Mouse (Mus musculus): ENCODE data around the gene Hist1h2bk.

Hist1h2bk gene

DNA sequence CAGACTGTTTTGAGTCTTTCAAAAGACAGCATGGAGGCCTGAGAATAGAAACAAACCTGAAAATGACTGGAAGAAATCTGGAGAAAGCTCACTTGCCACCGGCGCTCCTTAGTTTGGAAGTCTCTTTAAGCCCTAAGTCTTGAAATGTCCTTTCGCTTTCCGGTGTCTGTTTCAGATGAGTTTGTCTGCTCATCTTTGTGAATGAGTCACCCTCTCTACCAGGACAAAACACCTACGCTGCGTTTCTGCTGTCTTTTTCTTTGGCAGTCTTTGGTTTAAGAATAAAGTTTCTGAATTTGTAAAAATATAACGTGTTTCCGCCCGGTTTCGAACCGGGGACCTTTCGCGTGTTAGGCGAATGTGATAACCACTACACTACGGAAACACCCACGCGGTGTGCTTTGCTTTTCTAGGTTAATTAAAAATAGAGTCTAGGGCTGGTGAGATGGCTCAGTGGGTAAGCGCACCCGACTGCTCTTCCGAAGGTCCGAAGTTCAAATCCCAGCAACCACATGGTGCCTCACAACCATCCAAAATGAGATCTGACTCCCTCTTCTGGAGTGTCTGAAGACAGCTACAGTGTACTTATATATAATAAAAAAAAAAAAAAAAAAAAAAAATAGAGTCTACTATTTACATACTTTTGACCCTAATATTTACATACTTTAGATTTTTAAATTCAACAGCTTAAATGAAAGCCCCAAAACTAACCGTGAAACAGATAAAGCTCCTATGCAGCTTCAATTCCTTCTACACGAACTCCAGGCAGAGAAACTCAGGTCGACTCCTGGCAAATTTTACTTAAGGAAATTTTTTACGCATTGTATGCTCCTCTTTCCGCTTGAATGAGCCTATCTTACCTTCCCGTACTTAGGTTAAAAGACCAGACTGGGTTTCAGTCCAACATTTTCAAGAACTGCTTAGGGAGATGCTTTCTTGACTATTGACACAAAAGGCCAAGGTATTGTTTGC, 19.9 kb upstream of the Hist1h2bk start:
- peak; percentile 44 to 62 for DNase-seq

DNA sequence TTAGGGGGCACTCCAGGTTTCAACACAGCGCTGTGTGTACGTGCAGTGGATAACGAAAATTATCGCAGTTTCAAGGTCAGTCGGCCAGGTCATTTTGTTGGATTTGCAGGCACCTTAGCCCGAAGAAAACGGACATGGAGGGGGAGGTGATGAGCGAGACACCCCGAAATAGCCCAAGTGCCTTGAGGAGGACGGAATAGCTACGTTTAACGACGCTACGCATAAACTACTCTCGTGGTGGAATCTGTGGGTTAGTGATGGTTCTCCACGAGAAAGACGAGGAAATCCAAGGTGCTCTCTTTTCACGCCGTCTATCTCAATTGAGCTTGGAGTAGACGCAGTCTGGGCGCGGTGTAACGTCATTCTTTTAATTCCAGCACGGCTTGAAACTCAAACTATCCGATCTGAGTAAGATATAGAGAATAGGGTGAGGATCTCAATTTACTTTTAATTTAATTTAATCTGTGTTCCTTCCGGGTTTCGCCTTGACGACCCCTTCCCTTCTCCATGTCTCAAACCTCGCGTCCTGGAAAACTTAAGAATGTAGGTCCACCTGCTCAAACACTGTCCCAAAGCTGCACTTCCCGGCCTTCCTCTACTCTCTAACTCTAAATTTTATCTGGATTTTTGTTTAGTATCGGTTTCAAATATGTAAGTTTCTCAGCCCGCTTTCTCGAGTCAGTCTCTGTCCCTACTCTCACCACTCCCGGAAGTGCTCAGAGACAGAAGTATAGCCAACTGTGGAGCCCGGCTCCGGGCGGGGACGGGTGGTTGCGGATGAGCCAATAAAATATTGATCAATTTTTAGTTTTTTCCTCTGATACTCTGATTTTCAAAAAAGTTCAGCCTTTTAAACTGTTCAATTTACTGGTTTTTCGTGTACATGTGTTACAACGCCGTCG, 15.5 kb upstream of the Hist1h2bk start:
- DNase-seq = no peak

DNA sequence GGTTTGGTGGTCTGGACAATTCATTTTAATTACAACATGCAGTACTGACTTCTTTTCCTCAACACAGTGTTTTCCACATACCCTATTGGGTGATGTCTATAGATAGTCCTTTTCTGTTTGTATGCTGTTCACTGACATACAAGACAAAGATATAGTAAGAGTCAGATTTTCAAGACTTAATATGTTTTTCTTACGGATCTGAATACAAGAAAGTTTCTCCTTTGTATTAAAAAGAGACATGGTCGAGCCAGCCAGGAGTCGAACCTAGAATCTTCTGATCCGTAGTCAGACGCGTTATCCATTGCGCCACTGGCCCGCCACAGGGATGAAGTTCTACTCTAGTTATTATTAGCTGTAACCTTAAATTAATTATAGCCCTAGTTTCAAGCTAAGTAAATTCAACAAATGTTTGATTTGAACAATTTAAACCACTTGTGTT, 14.8 kb upstream of the Hist1h2bk start:
- DNase-seq = peak; percentile 27 to 60

GRCm38 (mm10) chr13:22021581-22021980, 14.1 kb upstream of the Hist1h2bk start:
- no peak for DNase-seq

DNA sequence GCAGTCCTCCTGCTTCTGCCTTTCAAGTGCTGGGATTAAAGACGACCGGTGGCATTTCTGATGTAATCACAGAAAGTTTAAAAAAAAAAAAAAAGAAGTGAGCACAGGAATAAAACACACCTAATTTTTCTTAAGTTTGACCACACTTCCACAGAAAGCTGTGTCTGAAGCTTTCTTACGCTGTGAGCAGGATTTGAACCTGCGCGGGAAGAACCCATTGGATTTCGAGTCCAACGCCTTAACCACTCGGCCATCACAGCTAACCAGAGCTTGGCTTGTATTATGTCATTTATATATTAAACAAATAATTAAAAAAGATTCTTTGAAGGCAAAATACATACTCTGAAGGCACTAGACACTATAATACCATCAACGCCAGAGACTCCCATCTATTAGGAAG, 13.4 kb upstream of the Hist1h2bk start:
- peak; percentile 69 to 83 for DNase-seq

DNA sequence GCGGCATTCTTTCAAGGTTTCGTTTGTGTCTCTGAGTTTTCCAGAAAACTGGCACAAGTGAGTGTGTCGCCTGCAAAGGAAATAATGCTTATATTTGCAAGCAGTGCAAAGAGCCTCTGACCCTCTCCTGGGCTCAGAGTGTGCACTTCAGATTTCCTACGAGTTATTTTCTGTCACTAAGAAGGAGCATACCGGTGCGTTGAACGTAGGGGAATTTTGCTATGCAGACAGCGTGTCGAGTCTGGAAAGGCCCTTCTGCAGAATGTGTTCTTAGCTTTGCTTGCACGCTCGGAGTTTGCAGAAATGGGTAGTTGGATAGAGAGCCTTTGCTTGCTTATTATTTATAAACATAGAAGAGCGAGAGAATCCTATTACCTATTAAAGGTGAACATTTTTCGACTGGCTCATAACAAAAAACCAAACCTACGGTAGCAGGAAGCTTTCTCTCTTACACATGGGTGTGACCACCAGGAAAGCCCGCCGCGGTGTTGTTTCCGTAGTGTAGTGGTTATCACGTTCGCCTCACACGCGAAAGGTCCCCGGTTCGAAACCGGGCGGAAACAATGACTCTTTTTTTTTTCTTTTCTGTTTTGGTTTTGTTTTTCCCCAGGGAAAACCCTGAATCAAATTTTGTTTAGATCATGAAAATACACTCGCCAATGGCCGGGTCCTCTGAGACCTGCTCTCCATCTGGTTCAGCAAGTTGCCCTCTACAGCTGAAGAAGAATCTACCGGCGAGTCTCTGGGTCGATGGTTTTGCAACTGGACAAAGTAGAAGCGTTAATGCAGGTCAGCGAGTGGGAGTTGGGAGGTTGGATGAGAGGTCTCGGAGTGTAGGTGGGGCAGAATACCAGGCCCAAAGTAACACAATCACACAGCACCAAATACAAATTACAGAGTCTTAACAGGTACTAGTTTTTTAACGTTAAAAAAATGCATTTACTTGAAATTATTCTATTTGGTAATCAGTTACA, 9.3 kb upstream of the Hist1h2bk start:
- DNase-seq = peak; percentile 72 to 84

DNA sequence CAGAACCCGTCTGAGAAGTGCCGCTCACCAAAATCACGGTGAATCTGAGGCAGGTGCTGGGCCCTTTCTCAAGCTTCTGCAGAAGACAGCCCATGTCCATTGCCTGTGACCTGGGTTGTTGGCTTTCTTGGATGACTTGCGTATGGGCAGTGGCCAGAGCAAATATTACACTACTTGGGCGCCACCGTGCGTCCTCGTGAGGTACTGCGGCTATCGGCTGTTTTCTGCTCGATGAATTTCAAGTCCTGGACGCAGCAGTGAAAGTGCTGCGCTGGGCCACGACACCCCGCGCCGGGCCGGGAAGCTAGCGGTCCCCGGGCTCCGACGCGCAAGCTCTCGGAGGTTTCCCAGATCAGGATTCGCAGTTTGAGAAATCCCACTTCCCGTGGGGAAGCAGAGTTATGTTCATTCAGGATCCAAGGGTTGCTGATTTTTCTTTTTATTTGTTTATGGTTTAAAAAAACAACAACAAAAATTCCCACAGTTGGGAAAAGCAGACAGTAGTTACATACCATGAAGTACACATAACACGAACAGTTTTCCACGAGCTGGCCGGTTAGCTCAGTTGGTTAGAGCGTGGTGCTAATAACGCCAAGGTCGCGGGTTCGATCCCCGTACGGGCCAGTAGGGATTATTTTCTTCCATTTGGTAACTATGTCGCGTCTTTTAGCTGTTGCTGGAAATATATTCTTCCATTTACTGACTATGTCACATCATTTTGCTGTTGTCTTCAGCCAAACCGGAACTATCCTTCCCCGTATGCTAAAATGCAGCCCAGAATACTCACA, 6.8 kb upstream of the Hist1h2bk start:
- DNase-seq = peak; percentile 95 to 98

DNA sequence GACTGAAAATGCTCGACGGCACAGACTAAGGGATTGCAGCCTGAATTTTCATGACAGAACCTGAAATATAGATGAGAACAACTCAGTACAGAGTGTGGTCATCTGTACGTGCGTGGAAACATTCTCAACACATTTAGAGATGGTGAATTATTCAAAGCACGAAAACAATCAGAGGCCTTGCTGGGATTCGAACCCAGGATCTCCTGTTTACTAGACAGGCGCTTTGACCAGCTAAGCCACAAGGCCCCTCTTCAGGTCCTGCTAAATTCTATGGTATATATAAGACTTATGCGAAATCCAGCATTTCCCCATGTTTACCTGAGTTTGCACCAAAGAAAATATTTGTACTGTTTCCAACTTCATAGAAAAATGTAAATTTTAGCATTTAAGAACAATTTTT, 5.7 kb upstream of the Hist1h2bk start:
- DNase-seq = peak in 1 of 2 experiments; percentile 19

- DNase-seq = no peak
These were observed 5.2 kb upstream of the Hist1h2bk start for GRCm38 (mm10) chr13:22030493-22030892.

- DNase-seq = no peak
These were observed 1.8 kb upstream of the Hist1h2bk start for GRCm38 (mm10) chr13:22033741-22034442.

- no peak for DNase-seq
These were observed 1.0 kb upstream of the Hist1h2bk start for GRCm38 (mm10) chr13:22034443-22035266.

DNA sequence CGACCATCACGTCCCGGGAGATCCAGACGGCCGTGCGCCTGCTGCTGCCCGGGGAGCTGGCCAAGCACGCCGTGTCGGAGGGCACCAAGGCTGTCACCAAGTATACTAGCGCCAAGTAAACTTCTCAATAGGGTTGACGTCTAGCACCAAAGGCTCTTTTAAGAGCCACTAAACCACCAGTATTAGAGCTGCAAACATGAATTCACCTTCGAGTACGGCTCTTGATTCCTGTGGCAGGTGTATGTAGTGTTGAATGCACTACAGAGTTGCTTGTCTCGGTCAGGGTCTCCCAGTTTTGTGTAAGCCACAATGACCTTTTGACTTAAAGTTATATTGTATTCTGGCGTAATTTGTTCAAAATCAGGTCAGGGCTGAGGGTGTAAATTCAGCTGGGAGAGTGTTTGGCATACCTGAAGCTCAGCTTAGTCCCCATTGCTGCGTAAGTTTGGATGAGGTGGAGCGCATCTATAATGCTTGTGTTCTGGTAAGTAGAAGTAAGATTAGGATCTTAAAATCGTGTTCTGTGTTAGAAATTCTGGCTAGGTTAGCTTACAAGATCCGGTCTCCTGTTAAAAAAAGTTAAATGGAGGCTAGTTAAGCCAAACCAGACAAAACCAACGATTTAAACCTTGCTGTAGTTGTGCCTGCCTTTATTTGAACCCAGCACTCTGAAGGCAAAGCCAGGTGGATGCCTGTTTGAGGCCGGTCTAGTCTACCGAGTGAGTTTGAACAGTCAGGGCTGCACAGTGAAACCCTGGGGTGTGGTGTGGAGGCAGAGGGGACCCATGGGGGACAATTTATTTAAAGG, 683 bp downstream of the Hist1h2bk start:
- no peak for DNase-seq

DNA sequence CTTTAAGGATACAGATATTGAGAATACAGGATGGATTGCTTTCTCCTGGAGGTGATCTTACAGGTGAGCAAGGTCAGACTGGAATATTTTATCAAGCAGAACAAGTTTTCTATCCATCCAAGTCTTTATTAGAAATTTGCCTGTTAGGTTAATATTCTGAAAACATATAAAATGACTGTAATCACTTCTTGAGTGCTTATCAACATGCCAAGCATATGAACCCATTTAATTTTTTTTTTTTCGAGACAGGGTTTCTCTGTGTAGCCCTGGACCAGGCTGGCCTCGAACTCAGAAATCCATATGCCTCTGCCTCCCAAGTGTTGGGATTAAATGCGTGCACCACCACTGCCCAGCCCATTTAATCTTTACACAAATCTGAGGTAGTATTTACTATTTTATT, 1.3 kb downstream of the Hist1h2bk start:
- no peak for DNase-seq

GRCm38 (mm10) chr13:22037415-22037814, 1.7 kb downstream of the Hist1h2bk start:
- no peak for DNase-seq

GRCm38 (mm10) chr13:22039364-22039763, 3.7 kb downstream of the Hist1h2bk start:
- DNase-seq = no peak

- no peak for DNase-seq
These were observed 4.3 kb downstream of the Hist1h2bk start for GRCm38 (mm10) chr13:22039951-22040463.

DNA sequence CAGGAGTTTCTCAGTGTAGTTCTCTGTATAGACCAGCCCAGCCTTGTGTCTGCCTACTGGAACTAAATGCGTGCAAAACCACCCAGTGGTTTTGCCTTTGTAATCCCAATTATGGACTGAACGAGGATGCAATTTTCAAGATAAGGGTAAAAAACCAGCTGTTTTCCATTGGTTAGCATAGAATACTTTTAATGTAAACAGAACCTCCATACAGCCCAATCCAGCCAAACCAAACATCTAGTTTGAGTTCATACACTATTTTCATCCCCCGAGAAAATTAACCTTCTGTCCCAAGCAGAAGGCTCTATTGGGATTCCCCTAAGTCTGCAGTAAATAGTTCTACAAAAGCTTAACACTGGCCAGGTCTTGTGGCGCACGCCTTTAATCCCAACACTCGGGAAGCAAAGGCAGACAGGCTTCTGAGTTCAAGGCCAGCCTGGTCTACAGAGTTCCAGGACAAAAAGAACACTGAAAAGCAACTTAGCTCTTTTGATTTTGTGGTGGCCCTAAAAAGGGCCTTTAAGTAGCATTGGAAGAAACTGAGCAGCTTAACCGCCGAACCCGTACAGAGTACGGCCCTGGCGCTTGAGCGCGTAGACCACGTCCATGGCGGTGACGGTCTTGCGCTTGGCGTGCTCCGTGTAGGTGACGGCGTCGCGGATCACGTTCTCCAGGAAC, 4.9 kb downstream of the Hist1h2bk start:
- peak in 1 of 2 experiments; percentile 14 for DNase-seq

DNA sequence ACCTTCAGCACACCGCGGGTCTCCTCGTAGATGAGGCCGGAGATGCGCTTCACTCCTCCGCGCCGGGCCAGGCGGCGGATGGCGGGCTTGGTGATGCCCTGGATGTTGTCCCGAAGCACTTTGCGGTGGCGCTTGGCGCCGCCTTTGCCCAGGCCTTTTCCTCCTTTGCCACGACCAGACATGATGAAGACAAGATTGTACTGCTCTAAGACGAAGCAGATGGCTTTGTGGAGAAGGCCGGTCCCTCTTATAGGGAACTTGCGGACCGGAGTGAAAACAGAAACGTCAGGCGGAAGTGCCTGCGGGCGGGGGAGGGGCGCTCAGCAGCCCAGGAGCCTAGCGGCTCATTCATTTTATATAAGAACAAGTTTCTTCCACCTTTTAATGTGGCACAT, 5.5 kb downstream of the Hist1h2bk start, which contains the start of gene Hist1h4i:
Hist1h4i (minus strand) TSS at position 221 of the 395 bp plus-strand sequence.
- DNase-seq = peak; percentile 96 to 99

Data from cerebellum, postnatal 36 days (tissue).